Mouse (Mus musculus): ENCODE data around the gene Mecom. TPM values are rescaled to one million over a fixed set of nuclear protein-coding genes. Genes with fewer than 3 reads are reported as not detected.

The Mecom gene
- polyA plus RNA-seq, 1 experiment from 2014 or later, result 44.4 TPM

- no peaks in the 10 kb centered on the region for H3K27me3 ChIP-seq
- H3K4me2 ChIP-seq (replicated peaks), result no peak overlapping the region
- 88% methylated on average over 5 of the region's 5 CpGs for WGBS
- no peak overlapping the region for H3K9ac ChIP-seq
- H3K36me3 ChIP-seq, result no peaks in the 10 kb centered on the region
- H3K4me3 ChIP-seq, result no peak overlapping the region
- H3K4me1 ChIP-seq, result peaks cover 10% of the 10 kb centered on the region
- no peak for ATAC-seq (ENCODE audit: low FRiP score)
- no peaks in the 10 kb centered on the region for H3K9me3 ChIP-seq (replicated peaks)
- no peak overlapping the region for H3K27ac ChIP-seq
These were observed 253.4 kb downstream of the Mecom start for GRCm38 (mm10) chr3:30294433-30294832.

DNA sequence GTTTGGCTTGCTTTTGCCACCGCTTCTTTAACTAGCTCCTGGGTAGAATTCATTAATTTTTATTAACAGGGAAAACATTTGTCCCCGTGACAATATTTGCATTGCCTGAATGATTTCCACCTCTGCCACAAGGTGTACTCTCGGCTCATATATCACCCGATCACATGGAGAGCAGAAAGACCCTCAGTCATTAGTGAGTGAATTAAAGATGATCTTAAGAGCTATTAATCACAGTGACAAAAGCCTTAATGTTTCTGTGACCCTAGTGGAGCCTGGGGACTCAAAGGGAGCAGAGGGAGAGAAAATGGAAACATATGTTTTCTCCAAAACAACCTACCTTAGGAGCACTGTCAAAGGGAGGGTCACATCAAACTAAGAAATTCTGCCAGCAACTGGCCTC, 261.3 kb downstream of the Mecom start:
- no peak overlapping the region for H3K4me3 ChIP-seq

GRCm38 (mm10) chr3:30284094-30284493, 263.7 kb downstream of the Mecom start:
- ATAC-seq (ENCODE audit: low FRiP score), result no peak
- Histone ChIP-seq H3K36me3 (no peaks in the 10 kb centered on the region), H3K4me1 (peaks cover 12% of the 10 kb centered on the region), H3K9me3 (replicated peaks) (no peaks in the 10 kb centered on the region), H3K27ac (no peak overlapping the region), H3K27me3 (no peaks in the 10 kb centered on the region), H3K9ac (no peak overlapping the region), H3K4me3 (no peak overlapping the region), H3K4me2 (replicated peaks) (no peak overlapping the region)
- WGBS, result 86% methylated on average over 4 of the region's 4 CpGs

More for the DNA sequence above, 261.3 kb downstream of the Mecom start:
- peak; percentile 75; the same call in 1 of the 2 replicates for ATAC-seq (ENCODE audit: low FRiP score)
- no peaks in the 10 kb centered on the region for H3K36me3 ChIP-seq
- no peak overlapping the region for H3K27ac ChIP-seq
- H3K9ac ChIP-seq, result no peak overlapping the region
- no peak overlapping the region for H3K4me2 ChIP-seq (replicated peaks)
- no peaks in the 10 kb centered on the region for H3K9me3 ChIP-seq (replicated peaks)
- H3K27me3 ChIP-seq, result no peaks in the 10 kb centered on the region
- H3K4me1 ChIP-seq, result peaks cover 12% of the 10 kb centered on the region
- 34% methylated on average over 4 of the region's 4 CpGs for WGBS

- Histone ChIP-seq H3K4me2 (replicated peaks) (no peak overlapping the region), H3K4me3 (no peak overlapping the region), H3K27me3 (no peaks in the 10 kb centered on the region), H3K27ac (no peak overlapping the region), H3K36me3 (no peaks in the 10 kb centered on the region), H3K9me3 (replicated peaks) (no peaks in the 10 kb centered on the region), H3K4me1 (peaks cover 12% of the 10 kb centered on the region), H3K9ac (no peak overlapping the region)
- ATAC-seq (ENCODE audit: low FRiP score), result no peak
- WGBS, result 81% methylated on average over 5 of the region's 5 CpGs
These were observed 264.2 kb downstream of the Mecom start for GRCm38 (mm10) chr3:30283562-30283961.

DNA sequence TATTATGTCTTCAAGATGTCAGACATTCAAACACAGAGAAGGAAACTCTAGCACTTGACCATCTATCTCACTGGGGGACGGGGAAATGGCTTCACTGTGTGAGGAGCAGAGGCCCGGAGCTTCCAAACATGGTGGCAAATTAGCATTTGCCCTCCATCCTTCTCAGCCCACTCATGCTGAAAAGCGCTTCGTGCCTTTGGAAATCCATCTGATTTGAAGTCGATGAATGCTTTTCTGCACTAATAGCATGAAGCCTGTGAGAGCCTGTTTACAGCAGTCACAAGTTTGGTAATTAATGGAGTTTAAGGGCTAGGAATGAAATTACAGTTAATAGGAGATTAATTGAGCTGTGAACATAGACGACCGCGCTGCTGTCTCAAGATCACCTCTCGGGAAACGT, 270.2 kb downstream of the Mecom start:
- Histone ChIP-seq H3K4me3 (no peak overlapping the region), H3K9ac (no peak overlapping the region), H3K36me3 (no peaks in the 10 kb centered on the region), H3K4me1 (0 out of 2 replicates have a peak, but pooled peaks cover 3% of the 10 kb centered on the region), H3K4me2 (replicated peaks) (no peak overlapping the region), H3K9me3 (replicated peaks) (no peaks in the 10 kb centered on the region), H3K27ac (no peak overlapping the region), H3K27me3 (no peaks in the 10 kb centered on the region)
- ATAC-seq (ENCODE audit: low FRiP score), result no peak
- WGBS, result 76% methylated on average over 10 of the region's 10 CpGs

GRCm38 (mm10) chr3:30276099-30276498, 271.7 kb downstream of the Mecom start:
- Histone ChIP-seq H3K27ac (no peak overlapping the region), H3K27me3 (no peaks in the 10 kb centered on the region; the same call in 1 of the 2 replicates), H3K4me1 (no peaks in the 10 kb centered on the region; the same call in 1 of the 2 replicates), H3K4me2 (replicated peaks) (no peak overlapping the region), H3K9me3 (replicated peaks) (no peaks in the 10 kb centered on the region), H3K9ac (no peak overlapping the region), H3K4me3 (no peak overlapping the region), H3K36me3 (no peaks in the 10 kb centered on the region)
- WGBS, result 82% methylated on average over 8 of the region's 8 CpGs
- ATAC-seq (ENCODE audit: low FRiP score), result no peak

- ATAC-seq (ENCODE audit: low FRiP score), result no peak
- Histone ChIP-seq H3K27ac (no peak overlapping the region), H3K27me3 (no peaks in the 10 kb centered on the region; the same call in 1 of the 2 replicates), H3K9ac (no peak overlapping the region), H3K4me2 (replicated peaks) (no peak overlapping the region), H3K36me3 (no peaks in the 10 kb centered on the region), H3K4me3 (no peak overlapping the region), H3K9me3 (replicated peaks) (no peaks in the 10 kb centered on the region), H3K4me1 (no peaks in the 10 kb centered on the region; the same call in 1 of the 2 replicates)
- 64% methylated on average over 3 of the region's 3 CpGs for WGBS
These were observed 278.6 kb downstream of the Mecom start for GRCm38 (mm10) chr3:30269253-30269652.

- no peak overlapping the region for H3K4me2 ChIP-seq (replicated peaks)
- whole genome bisulfite sequencing, result 35% methylated on average over 4 of the region's 4 CpGs
- H3K9me3 ChIP-seq (replicated peaks), result no peaks in the 10 kb centered on the region
- no peak overlapping the region for H3K4me3 ChIP-seq
- H3K36me3 ChIP-seq, result no peaks in the 10 kb centered on the region
- 0 out of 2 replicates have a peak overlapping the region, but pooled peaks have one; percentile 1 for H3K27ac ChIP-seq
- H3K9ac ChIP-seq, result no peak overlapping the region
- peaks cover 5% of the 10 kb centered on the region; the same call in 1 of the 2 replicates for H3K4me1 ChIP-seq
- H3K27me3 ChIP-seq, result no peaks in the 10 kb centered on the region
- ATAC-seq (ENCODE audit: low FRiP score), result no peak
These were observed 286.9 kb downstream of the Mecom start for GRCm38 (mm10) chr3:30260945-30261344.

GRCm38 (mm10) chr3:30258421-30258820, 289.4 kb downstream of the Mecom start:
- Histone ChIP-seq H3K27ac (no peak overlapping the region; the same call in 1 of the 2 replicates), H3K4me2 (replicated peaks) (no peak overlapping the region), H3K4me1 (peaks cover 10% of the 10 kb centered on the region; the same call in 1 of the 2 replicates), H3K4me3 (no peak overlapping the region), H3K27me3 (no peaks in the 10 kb centered on the region), H3K36me3 (no peaks in the 10 kb centered on the region), H3K9me3 (replicated peaks) (no peaks in the 10 kb centered on the region), H3K9ac (no peak overlapping the region)
- ATAC-seq (ENCODE audit: low FRiP score), result 0 out of 2 replicates have a peak, but pooled peaks have one; percentile 26
- 63% methylated on average over 10 of the region's 10 CpGs for WGBS

GRCm38 (mm10) chr3:30257776-30258175, 290.0 kb downstream of the Mecom start:
- Histone ChIP-seq H3K27me3 (no peaks in the 10 kb centered on the region), H3K4me3 (no peak overlapping the region), H3K36me3 (no peaks in the 10 kb centered on the region), H3K27ac (no peak overlapping the region), H3K9me3 (replicated peaks) (no peaks in the 10 kb centered on the region), H3K4me2 (replicated peaks) (no peak overlapping the region), H3K9ac (no peak overlapping the region), H3K4me1 (peaks cover 10% of the 10 kb centered on the region; the same call in 1 of the 2 replicates)
- WGBS, result 61% methylated on average over 5 of the region's 5 CpGs
- ATAC-seq (ENCODE audit: low FRiP score), result no peak

DNA sequence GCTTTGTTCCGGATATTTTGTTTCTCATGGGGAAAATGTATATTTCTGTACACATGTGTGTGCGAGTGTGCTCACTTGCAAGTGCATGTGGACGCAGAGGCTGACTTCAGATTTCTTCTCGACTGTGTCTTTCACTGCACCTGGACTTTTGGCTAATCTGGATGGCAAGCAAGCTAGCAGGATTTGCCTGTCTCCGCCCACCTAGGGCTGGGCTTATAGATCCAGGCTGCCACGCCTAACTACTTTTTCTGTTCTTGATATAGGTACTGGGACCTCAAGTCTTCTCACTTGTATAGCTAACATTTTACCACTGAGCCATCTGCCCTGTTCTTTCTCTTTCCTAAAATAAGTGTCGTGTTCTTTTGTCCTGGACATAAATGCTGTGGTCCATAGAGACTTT, 290.9 kb downstream of the Mecom start:
- ATAC-seq (ENCODE audit: low FRiP score), result no peak

DNA sequence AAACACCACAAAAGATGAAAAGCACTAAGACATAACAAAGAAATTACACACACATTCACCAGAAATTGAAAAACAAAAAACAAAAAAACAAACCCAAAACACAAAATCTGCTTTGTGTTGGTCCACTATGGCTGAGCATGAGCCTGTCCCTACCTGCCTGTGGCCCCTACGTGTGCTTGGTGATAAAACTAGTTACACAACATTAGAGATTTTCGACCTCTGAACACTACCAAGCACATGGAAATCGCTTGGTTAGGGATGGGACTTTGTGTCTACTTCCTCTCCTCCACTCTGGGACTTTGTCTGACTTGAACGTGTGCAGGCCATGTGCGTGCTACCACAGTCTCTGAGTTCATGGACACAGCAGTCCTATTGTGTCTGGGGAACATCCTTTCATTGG, 292.0 kb downstream of the Mecom start:
- Histone ChIP-seq H3K9me3 (replicated peaks) (no peaks in the 10 kb centered on the region), H3K4me2 (replicated peaks) (no peak overlapping the region), H3K36me3 (no peaks in the 10 kb centered on the region), H3K27ac (no peak overlapping the region), H3K27me3 (no peaks in the 10 kb centered on the region), H3K4me1 (peaks cover 6% of the 10 kb centered on the region; the same call in 1 of the 2 replicates), H3K4me3 (no peak overlapping the region), H3K9ac (no peak overlapping the region)
- ATAC-seq (ENCODE audit: low FRiP score), result no peak
- WGBS, result 79% methylated on average over 5 of the region's 5 CpGs

More for the DNA sequence above, 290.9 kb downstream of the Mecom start:
- Histone ChIP-seq H3K9me3 (replicated peaks) (no peaks in the 10 kb centered on the region), H3K36me3 (no peaks in the 10 kb centered on the region), H3K4me3 (no peak overlapping the region), H3K4me1 (peaks cover 10% of the 10 kb centered on the region; the same call in 1 of the 2 replicates), H3K27me3 (no peaks in the 10 kb centered on the region), H3K27ac (no peak overlapping the region), H3K9ac (no peak overlapping the region), H3K4me2 (replicated peaks) (no peak overlapping the region)
- WGBS, result 87% methylated on average over 7 of the region's 7 CpGs

DNA sequence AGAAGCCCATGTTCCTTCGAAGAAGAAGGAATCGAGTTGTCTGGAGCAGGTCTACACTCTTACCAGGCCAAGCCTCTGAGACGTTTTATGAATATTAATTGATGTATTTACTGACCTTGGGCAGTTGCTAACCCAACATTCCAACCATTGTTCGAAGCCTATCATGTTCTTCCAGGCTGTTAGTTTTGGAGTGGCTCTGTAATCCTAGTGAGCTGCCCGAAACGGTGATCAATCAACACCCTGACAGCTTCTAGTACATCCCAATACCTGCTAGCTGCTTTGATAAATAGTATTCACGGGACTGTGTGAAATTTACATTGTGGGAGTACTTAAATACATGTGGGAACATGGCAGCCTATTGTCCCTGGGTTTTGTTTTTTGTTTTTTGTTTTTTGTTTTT, 293.4 kb downstream of the Mecom start:
- Histone ChIP-seq H3K4me1 (peaks cover 6% of the 10 kb centered on the region; the same call in 1 of the 2 replicates), H3K9me3 (replicated peaks) (no peaks in the 10 kb centered on the region), H3K9ac (no peak overlapping the region), H3K4me2 (replicated peaks) (no peak overlapping the region), H3K27me3 (no peaks in the 10 kb centered on the region), H3K36me3 (no peaks in the 10 kb centered on the region), H3K4me3 (no peak overlapping the region), H3K27ac (no peak overlapping the region)
- ATAC-seq (ENCODE audit: low FRiP score), result no peak
- WGBS, result 39% methylated on average over 7 of the region's 7 CpGs
